Mouse (Mus musculus) gonadal fat pad, adult 2 months (tissue): Measurements from ENCODE around the gene Fhod1. TPM values are rescaled to one million over a fixed set of nuclear protein-coding genes. Genes with fewer than 3 reads are reported as not detected.
"Not testable (repeated sequence)": the region's sequence is repeated elsewhere in the genome, so short reads cannot be mapped to it uniquely, and the experiment has no call there.

Experiments used
- DNase-seq: peaks from one replicate; pipeline ENCODE4 v3.0.0-alpha.2; 2012; ENCODE audit warnings: low read depth
- polyA plus RNA-seq: library from polyadenylated mRNA; depleted of rRNA; stranded (reverse); fragments of >200 nt; gene quantifications from 2 replicates; pipeline ENCODE4 v1.2.3, GENCODE M21; 2012; rRNA removed

The Fhod1 gene
- polyA plus RNA-seq, 1 experiment: 17.8 TPM

DNA sequence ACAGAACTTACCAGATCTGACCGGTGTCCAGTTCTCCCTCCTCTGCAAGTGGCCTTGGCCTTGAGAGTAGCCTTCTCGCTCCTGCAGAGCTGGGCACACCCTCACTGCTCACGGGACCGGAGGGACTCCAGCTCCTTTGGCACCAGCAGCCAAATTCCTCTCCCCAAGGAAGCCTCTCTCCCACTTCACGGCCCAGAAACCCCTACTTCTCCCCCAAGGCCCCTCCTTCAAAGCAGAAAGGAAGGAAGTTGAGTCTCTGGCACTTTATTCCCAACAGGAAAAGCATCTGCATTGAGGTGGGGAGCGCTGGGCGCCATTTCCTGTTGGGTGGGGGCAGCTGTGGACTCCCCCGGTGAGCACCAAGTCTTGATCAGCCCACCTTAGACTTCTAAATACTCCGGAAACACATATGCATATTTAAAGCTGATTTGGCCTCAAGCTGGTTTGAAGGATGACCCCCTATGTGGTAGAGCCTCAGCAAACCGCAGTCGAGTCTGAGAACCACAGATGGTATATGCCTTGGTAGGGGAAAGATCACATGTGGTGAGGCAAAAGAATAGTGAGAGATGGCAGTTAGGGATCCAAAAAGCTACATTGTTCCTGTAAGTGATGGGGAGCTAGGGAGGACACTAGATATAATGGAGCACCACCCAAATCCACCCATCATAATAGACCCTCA is 51.7 kb downstream of the Fhod1 start, which contains the start of gene Exoc3l:
Exoc3l (minus strand) TSS at position 207 of the 679 bp plus-strand sequence.
- no peak for DNase-seq

DNA sequence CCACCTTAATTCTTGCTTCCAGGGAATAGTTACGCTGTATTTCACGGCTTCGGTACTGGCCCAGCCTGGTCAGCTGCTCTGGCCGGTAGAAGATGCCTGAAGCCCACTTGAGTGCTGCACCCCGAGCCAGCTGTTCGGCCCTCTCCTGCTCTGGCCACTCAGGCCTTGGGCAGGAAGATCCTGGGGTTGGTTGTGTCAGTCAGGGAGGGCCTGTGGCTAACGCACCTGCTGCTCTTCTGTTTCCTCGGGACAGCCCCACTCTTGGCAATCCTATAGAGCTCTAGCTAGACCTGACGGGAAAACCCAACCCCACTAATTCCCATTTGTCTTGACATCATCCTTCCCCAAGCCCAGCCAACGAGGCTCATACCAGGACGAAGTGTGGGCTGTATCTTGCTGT is 52.5 kb downstream of the Fhod1 start:
- no peak for DNase-seq

DNA sequence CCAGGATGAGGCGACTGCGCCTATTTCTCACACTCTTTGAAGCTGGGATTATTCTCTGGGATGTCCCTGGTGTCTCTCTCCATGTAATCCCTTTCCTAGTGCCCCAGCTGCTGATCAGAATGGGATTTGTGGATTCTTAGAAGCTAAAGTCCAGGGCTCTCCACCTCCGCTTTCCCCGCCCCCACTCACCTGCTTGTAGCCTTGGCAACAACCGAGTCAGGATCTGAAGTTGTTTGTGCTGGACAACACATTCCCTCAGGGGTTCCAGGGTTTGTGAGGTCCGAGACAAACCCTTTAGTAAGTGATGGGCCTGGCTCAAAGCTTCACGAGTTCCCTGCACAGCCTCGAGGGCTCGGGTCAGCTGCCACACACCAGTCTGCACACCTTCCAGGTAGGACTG is 53.0 kb downstream of the Fhod1 start:
- DNase-seq: no peak

DNA sequence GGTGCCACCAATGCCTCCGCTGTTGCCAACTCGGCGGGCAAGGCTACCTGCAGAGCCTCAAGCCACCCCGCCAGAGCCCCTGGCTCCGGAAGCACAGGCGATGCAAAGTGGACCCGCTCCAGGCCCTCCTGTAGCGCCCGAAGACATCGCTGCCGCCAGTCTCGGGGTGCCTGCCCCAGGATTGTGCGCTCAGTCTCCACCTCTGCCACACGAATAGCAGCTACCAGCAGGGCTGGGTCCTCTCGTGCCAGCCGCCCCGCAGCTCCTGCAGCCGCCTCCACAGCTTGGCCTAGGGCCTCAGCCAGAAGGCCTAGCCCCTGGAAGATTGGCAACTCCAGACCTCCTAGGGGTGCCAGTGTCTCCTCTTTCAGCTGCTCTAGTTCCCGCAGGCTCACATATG is 54.3 kb downstream of the Fhod1 start:
- no peak for DNase-seq

DNA sequence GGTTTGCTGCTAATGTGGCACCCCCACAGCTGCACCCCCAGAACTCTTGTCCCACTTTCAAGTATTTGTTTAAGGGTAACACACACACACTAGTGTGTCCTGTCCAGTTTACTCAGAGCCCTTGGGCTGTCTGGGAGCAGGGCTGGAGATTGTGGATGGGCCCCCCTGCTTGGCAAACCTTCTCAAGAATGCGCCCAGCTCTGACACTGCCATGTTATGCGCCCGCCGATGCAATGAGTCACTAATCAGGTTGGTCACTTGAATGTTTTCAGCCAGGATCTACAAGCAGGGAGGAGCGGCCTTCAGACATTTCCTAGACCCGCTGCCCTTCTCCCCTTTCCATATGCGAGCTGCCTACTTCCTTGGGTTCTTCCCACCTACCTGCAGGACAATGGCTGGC is 55.3 kb downstream of the Fhod1 start:
- DNase-seq: no peak

DNA sequence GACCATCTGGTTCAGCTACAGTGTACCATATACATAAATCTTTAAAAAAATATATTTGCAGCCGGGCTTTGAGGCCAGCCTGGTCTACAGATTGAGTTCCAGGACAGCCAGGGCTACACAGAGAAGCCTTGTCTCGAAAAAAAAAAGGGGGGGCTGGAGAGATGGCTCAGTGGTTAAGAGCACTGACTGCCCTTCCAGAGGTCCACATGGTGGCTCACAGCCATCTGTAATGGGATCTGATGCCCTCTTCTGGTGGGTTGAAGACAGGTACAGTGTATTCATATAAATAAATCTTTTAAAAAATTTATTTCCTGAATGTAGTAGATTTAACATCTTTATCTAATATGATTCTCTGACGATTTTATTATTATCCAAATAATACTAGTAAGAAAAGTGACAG is 56.0 kb downstream of the Fhod1 start:
- DNase-seq: not testable (repeated sequence)

DNA sequence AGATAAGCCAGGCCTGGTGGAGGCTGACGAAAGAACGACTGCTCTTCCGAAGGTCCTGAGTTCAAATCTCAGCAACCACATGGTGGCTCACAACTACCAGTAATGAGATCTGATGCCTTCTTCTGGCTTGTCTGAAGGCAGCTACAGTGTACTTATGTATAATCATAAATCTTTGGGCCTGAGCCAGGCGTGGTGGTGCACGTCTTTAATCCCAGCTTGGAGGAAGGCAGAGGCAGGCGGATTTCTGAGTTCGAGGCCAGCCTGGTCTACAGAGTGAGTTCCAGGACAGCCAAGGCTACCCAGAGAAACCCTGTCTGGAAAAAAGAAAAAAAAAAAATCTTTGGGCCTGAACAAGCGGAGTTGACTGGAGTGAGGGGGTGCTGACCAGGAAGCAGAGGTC is 56.4 kb downstream of the Fhod1 start:
- DNase-seq: not testable (repeated sequence)

DNA sequence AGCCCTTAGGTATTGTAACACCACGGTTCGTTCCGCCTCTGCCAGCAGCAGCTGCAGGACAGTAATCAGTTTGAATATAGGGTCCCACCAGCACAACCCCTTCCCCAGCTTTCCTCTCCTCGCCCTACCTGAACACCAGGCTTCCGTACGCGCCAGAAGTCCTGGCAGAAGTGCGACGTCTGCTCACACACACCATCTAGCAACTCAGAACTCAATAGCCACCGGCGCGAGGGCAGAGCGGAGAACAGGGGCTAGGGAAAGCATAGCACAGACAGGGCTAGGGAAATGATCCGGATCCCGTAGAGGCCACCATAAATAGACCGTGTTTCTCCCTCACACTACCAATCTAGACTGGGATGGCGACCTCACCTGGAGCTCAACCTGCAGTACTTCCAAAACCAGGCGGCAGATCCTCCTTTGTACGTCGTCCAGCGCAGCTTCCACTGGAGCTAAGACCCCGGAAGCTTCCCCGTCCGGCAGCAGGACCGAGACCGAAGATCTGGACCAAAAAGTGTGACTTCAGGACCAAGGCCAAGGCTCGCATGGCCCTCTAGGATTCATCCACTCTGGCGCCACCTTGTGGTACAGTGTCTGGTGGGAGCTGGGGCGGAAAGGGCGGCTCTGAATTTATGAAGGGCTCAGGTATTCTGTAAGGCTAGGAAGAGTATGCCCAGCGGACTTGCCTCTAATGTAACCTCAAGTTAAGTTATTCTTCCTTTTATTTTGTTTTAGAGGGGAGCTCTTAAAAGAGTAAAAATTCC is 57.0 kb downstream of the Fhod1 start:
- DNase-seq: no peak

DNA sequence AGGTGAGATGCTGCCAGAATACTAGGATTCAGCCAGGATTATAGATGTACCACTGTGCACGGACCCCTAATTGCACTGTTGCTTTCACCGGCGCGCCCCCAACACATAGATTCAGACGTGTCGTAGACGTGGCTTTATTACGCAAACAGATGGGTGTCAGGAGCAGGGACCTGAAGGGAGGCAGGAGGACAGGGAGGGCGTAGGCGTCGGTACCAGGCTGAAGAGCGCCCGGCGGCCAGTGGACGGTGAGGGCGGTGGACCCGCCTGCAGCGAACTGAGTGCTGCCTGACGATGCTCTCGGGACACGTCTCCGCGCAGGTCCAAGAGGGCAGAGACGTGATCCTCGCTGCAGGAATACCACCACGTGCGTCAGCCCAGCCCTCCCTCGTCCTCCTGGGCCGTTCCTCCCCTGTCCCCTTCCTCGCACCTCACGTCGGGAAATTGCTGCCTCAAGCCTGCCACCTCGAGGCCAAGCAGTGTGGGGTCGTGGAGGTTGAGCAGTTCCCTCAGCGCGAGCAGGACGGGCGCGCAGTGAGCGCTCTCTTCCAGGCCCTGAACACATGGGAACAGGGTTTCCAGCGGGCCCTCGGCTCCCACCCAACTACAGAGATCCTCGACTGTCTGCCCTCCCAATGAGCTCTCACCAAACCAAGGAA is 57.8 kb downstream of the Fhod1 start, which contains the start of gene 4931428F04Rik:
4931428F04Rik (minus strand) TSS at position 60 of the 656 bp plus-strand sequence.
- DNase-seq: no peak

DNA sequence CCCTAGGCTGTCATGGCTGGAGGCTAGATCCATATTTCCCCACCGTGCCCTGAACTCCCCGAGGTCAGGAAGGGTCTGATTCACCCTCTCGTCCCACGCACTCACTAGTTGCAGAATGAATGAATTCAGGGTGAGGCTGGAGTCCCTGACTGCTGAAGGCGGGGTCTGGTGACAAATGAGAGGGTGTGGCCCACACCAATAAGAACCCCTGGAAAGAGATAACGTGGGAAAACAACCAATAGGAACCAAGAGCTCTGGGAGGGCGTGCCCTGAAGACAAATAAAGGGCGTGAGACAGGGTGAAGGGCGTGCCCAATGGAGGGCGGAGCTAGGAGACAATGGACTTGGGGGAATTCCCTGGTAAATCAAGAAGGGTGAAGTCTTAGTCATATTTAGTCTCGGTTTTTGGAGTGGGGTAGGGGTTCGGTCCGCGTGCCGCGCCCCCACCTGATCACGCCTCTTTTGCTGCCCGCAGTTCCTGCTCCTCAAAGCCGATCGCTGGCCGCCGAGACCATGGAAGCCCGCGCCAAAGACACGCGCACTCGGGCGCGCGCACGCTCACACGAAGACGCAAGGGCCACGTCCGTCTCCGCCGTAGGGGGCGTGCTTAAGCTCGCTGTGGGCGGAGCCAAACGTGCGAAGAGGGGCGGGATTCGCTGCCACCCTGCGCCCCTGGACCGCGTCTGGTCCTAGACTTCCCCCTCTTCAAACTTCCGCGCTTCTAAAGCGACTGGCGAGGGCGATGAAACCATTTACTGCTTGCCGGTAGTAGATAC is 58.6 kb downstream of the Fhod1 start:
- DNase-seq: no peak

DNA sequence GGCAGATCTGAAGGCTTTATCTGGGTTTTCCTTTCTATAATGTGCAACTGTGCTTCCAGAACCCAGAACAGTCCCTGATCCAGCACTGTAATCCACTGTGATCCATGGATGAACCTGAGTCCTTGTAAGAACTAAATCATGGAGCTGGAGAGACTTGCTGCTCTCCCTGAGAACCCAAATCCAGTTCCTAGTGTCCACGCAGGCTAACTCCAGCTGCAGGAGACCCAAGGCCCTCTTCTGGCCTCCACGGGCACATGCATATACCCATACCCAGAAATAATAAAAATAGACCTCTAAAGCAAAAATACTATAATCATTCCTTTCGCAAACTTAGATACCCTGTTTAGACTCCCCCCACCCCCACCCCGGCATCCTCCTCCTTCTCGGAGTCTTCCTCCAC is 59.5 kb downstream of the Fhod1 start:
- no peak for DNase-seq

DNA sequence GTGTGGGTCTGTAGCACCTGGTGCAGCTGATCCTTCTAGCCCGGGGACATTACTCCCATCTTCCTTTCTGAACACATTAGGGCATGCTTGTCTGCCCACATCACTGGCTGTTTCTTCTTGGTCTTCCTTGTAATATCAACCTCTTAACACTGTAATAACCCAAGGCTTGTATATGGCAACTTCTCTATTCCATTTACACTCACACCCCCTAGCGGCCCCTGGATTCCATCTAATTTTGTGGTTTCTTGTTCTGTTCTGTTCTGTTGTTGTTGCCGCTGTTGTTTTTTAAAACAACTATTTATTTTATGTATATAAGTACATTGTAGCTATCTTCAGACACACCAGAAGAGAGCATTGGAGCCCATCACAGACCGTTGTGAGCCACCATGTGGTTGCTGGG is 60.8 kb downstream of the Fhod1 start:
- no peak for DNase-seq

DNA sequence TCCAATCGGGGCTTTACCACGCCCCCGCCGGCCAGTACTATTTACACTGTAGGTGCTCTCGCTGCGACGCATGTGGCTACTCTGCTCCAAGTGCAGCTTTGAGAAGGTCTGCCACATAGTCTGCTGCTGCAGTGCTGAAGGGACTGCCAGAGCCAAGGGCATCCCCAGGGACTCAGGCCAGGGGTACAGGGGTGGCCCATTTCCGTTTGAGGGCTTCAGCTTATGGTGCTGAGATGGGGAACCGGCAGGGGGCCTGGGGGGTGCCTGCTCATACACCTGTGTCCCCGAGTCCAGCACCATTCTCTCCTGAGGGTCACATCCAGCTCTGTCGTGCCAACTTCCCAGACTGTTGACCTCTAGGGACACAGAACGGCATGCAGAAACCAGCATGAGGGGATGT is 62.2 kb downstream of the Fhod1 start:
- DNase-seq: no peak

DNA sequence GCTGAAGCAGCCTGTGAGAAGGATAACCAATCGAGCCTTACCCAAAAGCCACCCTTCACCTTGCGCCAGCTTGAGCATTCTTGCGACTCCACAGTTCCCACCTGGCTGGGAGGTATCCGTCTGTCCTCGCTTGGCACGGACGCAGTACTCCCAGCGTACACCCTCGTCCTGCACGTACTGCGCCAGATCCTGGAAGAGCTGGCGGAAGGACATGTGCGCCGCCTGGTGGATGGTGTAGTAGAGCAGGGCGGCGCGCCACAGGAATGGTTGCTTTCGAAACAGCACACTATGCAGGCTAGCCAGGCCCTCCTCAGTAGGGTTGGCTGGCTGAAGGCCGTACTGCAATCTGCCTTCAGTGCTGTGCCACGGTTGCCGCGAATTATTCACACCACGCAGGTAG is 64.7 kb downstream of the Fhod1 start:
- DNase-seq: no peak

DNA sequence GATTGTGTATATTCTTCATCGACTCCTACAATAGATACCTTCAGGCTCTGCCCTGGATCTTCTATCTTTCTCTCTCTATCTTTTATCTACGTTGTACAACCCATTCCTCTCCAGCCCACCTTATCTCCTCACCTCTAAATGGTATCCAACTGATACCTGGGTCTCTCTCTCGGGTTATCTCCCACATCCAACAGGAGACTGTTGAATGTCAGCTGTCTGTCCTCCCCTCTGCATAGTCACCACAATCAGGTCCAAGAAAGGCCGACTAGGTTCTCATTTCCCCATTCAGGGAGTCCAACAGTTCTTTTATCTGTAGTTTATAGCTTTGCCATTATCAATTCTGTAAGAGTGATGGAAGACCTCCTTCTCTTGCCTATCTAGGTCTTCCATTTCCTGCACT is 65.5 kb downstream of the Fhod1 start:
- no peak for DNase-seq

DNA sequence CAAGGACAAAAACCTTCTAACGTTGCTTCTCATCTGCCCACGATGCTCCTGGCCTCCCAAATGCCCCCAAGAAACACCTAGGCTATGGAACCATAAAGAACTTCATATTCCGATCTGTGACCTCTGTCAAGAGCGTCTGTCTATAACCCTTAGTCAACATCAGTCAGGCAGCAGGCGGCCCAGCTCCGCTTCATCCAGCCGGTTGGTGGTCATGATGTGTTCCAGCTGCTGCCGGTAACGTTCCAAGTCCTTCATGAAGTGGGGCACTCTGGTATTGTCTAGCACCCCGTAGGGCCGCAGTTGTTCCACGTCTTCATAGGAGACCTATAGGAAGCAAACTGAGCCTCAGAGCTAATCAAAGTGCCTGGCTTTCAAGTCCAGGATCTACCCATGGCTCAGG is 65.9 kb downstream of the Fhod1 start:
- DNase-seq: no peak

DNA sequence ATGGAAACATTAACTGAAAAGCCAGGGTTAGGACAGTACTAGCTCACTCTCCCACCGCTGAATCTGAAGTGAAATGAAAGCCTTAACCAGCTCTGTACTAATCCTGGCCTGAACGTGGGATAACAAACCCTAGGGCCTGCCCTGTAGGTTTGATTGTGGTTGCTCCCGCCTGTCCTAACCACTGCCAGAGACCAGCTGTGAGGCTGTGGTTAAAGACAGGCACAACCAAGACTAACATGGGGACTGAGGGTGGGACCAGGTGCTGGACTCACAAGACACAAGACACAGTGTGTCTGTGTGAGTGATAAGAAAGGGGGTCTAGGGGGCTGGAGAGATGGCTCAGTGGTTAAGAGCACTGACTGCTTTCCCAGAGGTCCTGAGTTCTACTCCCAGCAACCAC is 67.2 kb downstream of the Fhod1 start:
- DNase-seq: no peak

Other genes with a start within 250 kb of the Fhod1 start
- 0.04 and 0.06 TPM in 2 replicates for gene Ces4a, start 216.2 kb downstream of the Fhod1 start, polyA plus RNA-seq
- 7.8 and 15.8 TPM in 2 replicates for gene Cbfb, start 177.3 kb downstream of the Fhod1 start, polyA plus RNA-seq
- 19.6 and 23.2 TPM in 2 replicates for gene D230025D16Rik, start 122.8 kb downstream of the Fhod1 start, polyA plus RNA-seq
- 10.7 and 12.1 TPM in 2 replicates for gene B3gnt9, start 92.8 kb downstream of the Fhod1 start, polyA plus RNA-seq
- gene Tradd, start 83.3 kb downstream of the Fhod1 start, polyA plus RNA-seq: 11.6 and 12.4 TPM in 2 replicates
- gene Fbxl8, start 83.3 kb downstream of the Fhod1 start, polyA plus RNA-seq: 6.5 and 7.6 TPM in 2 replicates
- gene Hsf4, start 78.2 kb downstream of the Fhod1 start, polyA plus RNA-seq: 1.6 and 2.0 TPM in 2 replicates
- 5.9 and 8.6 TPM in 2 replicates for gene Nol3, start 71.8 kb downstream of the Fhod1 start, polyA plus RNA-seq
- 5.3 and 5.4 TPM in 2 replicates for gene 4931428F04Rik, start 58.1 kb downstream of the Fhod1 start, polyA plus RNA-seq
- 6.3 and 9.6 TPM in 2 replicates for gene Exoc3l, start 51.9 kb downstream of the Fhod1 start, polyA plus RNA-seq
- gene E2f4, start 50.3 kb downstream of the Fhod1 start, polyA plus RNA-seq: 83.7 and 88.9 TPM in 2 replicates
- 39.3 and 39.9 TPM in 2 replicates for gene Elmo3, start 42.4 kb downstream of the Fhod1 start, polyA plus RNA-seq
- gene Lrrc29, start 21.7 kb downstream of the Fhod1 start, polyA plus RNA-seq: 11.5 and 12.6 TPM in 2 replicates
- 74.9 and 103 TPM in 2 replicates for gene Tmem208, start 21.6 kb downstream of the Fhod1 start, polyA plus RNA-seq
- gene Slc9a5, start 890 bp upstream of the Fhod1 start, polyA plus RNA-seq: 2.9 and 3.7 TPM in 2 replicates
- gene Plekhg4, start 25.3 kb upstream of the Fhod1 start, polyA plus RNA-seq: 2.4 and 2.7 TPM in 2 replicates
- 0.23 and 0.89 TPM in 2 replicates for gene Kctd19, start 65.5 kb upstream of the Fhod1 start, polyA plus RNA-seq
- gene Lrrc36, start 65.6 kb upstream of the Fhod1 start, polyA plus RNA-seq: 1.8 and 2.3 TPM in 2 replicates
- 63.4 and 71.3 TPM in 2 replicates for gene Tppp3, start 123.6 kb upstream of the Fhod1 start, polyA plus RNA-seq
- gene Zdhhc1, start 148.9 kb upstream of the Fhod1 start, polyA plus RNA-seq: 37.2 and 43.5 TPM in 2 replicates
- 1.4 and 1.8 TPM in 2 replicates for gene Hsd11b2, start 170.8 kb upstream of the Fhod1 start, polyA plus RNA-seq
- 163 and 172 TPM in 2 replicates for gene Atp6v0d1, start 218.1 kb upstream of the Fhod1 start, polyA plus RNA-seq